In genomic region chr6:31835795-31836194, GRCm38 (mm10) we compare ENCODE assay signal across 15 mouse cellular contexts.
"Had no signal": no experiment of that assay in that cellular context is flagged by ENCODE, and none has a peak within 500 bp of the region (broad histone marks: within the 10 kb centered on the region; RNA-seq: fewer than 3 reads in every experiment).

No protein-coding gene starts in this region.

- H3K36me3 ChIP-seq: liver, embryonic 13.5 days; stomach, embryonic 15.5 days had no signal

- H3K4me1 ChIP-seq: liver, embryonic 13.5 days; stomach, embryonic 15.5 days had no signal

- H3K4me3 ChIP-seq: layer of hippocampus, adult 2 months; liver, embryonic 13.5 days; stomach, embryonic 15.5 days had no signal

- DNase-seq: kidney, postnatal 25 days; layer of hippocampus, adult 9-11 months; liver, embryonic 13.5 days; lung, adult 2 months; lung, postnatal 14 days; lung, postnatal 4 days; midbrain, embryonic 14.5 days; retina, postnatal 1 day; right cerebral cortex, postnatal 25 days; spleen, adult 18-20 months; thymus, postnatal 25 days had no signal

- H3K9me3 ChIP-seq: liver, embryonic 13.5 days; stomach, embryonic 15.5 days had no signal

- H3K9ac ChIP-seq: liver, embryonic 13.5 days; stomach, embryonic 15.5 days had no signal

- H3K27me3 ChIP-seq: liver, embryonic 13.5 days; stomach, embryonic 15.5 days had no signal

- H3K4me2 ChIP-seq: liver, embryonic 13.5 days; midbrain, embryonic 11.5 days; stomach, embryonic 15.5 days had no signal

- H3K27ac ChIP-seq: kidney, postnatal 0 days; layer of hippocampus, adult 2 months; liver, embryonic 13.5 days; stomach, embryonic 15.5 days had no signal
